Mouse (Mus musculus) lung, embryonic 15.5 days (tissue): ENCODE results near the gene Arl14ep. TPM values are rescaled to one million over a fixed set of nuclear protein-coding genes. Genes with fewer than 3 reads are reported as not detected.

Experiments used
- ATAC-seq: fragments of 200-750 bp; cut with Nextera tagmentation; 2 replicates; pipeline ENCODE4 v1.8.0; 2017; ENCODE audit warnings: moderate number of reproducible peaks, borderline replicate concordance; ENCODE audit not compliant: low FRiP score, low TSS enrichment; ENCODE audit errors: extremely low read depth
- H3K27ac ChIP-seq: fragments of 300-500 bp; sonication (generic); 2 replicates; pipeline ENCODE4 v1.5.1; 2015; ENCODE audit warnings: moderate library complexity, mild to moderate bottlenecking, inconsistent platforms
- H3K27me3 ChIP-seq: fragments of 300-500 bp; sonication (generic); 2 replicates; pipeline ENCODE4 v1.6.1; 2015; ENCODE audit warnings: inconsistent platforms
- H3K36me3 ChIP-seq: fragments of 300-500 bp; sonication (generic); 2 replicates; pipeline ENCODE4 v1.6.1; 2015; ENCODE audit warnings: inconsistent platforms
- H3K4me1 ChIP-seq: fragments of 300-500 bp; sonication (generic); 2 replicates; pipeline ENCODE4 v1.6.1; 2015; ENCODE audit warnings: inconsistent platforms
- H3K4me2 ChIP-seq: fragments of 300-500 bp; sonication (generic); 2 replicates; pipeline ENCODE4 v1.6.1; 2015; ENCODE audit warnings: inconsistent platforms, mild to moderate bottlenecking, moderate library complexity
- H3K4me3 ChIP-seq: fragments of 300-500 bp; sonication (generic); 2 replicates; pipeline ENCODE4 v1.5.1; 2015; ENCODE audit warnings: mild to moderate bottlenecking, inconsistent platforms
- H3K9ac ChIP-seq: fragments of 300-500 bp; sonication (generic); 2 replicates; pipeline ENCODE4 v1.6.1; 2015; ENCODE audit warnings: inconsistent platforms
- H3K9me3 ChIP-seq: fragments of 300-500 bp; sonication (generic); 2 replicates; pipeline ENCODE4 v1.6.1; 2016; ENCODE audit warnings: inconsistent platforms
- whole genome bisulfite sequencing: fragments of 180-500 bp; shearing (Covaris S2); methylation state at CpG from one replicate; pipeline ENCODE4 v1.1.7; 2015; 5-methylcytosine and 5-hydroxymethylcytosine counted together
- polyA plus RNA-seq: library from polyadenylated mRNA; unstranded; fragments of >200 nt; fragmentation: Nextera tagmentation; extraction: Ambion mirVana; gene quantifications from 2 replicates; pipeline ENCODE4 v1.2.1, GENCODE M21; 2015

Arl14ep gene
- polyA plus RNA-seq, 1 experiment from 2014 or later = 39.5 TPM

DNA sequence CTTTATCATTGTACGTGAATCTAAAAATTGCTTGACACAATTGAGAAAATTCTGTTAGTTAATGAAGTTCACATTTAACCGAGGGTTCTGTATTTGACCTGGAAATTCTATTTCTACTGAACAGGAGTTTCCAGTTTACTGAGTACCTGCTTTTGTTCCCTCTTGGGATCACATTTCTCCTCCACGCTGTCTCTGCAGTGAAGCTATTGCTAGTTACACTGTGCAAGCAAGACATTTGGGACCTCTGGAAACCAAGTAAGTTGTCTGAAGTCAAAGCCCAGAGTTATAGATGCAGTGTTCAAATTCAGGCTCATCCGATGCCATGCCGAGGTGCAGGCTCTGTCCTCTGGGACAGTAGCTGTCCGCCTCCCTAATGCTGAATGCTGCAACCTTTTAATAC lies 19.2 kb downstream of the Arl14ep start:
- ATAC-seq = no peak
- H3K27me3 ChIP-seq = no peaks in the 10 kb centered on the region
- no peak overlapping the region for H3K9ac ChIP-seq
- no peaks in the 10 kb centered on the region for H3K9me3 ChIP-seq
- H3K27ac ChIP-seq = no peak overlapping the region
- H3K4me3 ChIP-seq = no peak overlapping the region
- WGBS = 55% methylated on average over 6 of the region's 6 CpGs
- H3K36me3 ChIP-seq = no peaks in the 10 kb centered on the region
- peaks cover 2% of the 10 kb centered on the region for H3K4me1 ChIP-seq
- no peak overlapping the region for H3K4me2 ChIP-seq

DNA sequence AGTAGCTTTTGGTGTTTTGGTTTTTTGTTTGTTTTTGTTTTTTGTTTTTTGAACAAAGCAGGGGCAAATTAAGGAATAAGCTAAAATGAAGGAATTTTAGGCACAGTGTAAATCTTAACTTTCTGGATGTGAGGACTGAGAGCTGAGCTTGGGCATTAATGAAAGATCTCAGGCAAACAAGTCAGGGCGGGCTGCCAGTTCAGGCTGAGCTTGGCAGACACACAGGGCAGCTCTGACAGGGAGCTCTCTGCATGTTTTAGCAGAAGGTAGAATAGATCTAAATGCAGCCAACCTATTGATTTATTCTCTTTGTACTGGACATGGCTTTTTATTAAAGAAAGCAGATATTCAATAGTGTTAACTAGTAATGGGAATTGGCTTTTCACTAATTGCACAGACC lies 31.8 kb downstream of the Arl14ep start:
- Histone ChIP-seq H3K4me2 (no peak overlapping the region), H3K27me3 (no peaks in the 10 kb centered on the region), H3K27ac (no peak overlapping the region), H3K4me3 (no peak overlapping the region), H3K9me3 (no peaks in the 10 kb centered on the region), H3K4me1 (peaks cover 11% of the 10 kb centered on the region; the same call in 1 of the 2 replicates), H3K36me3 (no peaks in the 10 kb centered on the region), H3K9ac (no peak overlapping the region)
- 58% methylated on average over 1 of the region's 1 CpGs for WGBS
- ATAC-seq = no peak

DNA sequence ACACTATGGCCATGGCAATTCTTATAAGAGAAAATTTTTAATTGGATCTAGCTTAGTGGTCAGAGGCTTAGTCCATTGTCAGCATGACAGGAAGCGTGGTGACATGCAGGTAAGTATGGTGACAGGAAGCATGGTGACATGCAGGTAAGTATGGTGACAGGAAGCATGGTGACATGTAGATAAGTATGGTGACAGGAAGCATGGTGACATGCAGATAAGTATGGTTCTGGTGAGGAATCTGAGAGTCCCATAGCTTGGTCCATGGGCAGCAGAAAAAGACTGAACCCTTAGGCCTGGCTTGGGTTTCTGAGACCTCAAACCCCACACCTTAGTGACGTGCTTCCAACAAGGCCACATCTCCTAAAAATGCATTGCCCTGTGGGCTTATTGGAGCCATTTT lies 38.5 kb downstream of the Arl14ep start:
- Histone ChIP-seq H3K36me3 (no peaks in the 10 kb centered on the region), H3K4me2 (no peak overlapping the region), H3K27me3 (no peaks in the 10 kb centered on the region), H3K4me3 (no peak overlapping the region), H3K4me1 (peaks cover 4% of the 10 kb centered on the region; the same call in 1 of the 2 replicates), H3K9ac (no peak overlapping the region), H3K9me3 (no peaks in the 10 kb centered on the region), H3K27ac (no peak overlapping the region)
- WGBS = 89% methylated on average over 2 of the region's 2 CpGs
- no peak for ATAC-seq

DNA sequence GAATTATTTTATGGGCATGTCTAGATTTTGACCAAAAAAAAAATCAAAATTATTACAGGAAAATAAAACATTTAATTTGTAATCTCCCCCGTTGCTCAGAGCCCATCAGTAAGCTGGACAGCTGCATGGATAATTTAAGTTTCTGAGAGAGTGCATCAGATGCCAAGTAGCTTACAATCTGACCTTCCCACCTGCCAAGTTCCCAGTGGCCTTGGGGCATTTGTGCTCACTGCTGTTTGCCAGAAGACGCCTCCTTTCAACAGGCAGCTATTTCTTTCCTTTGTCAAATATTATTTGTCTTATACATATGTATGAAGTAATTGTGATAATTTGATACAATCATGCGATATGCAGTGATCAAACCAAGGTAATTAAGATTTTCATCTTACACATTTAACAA lies 44.3 kb downstream of the Arl14ep start:
- H3K9ac ChIP-seq = no peak overlapping the region
- H3K27ac ChIP-seq = no peak overlapping the region
- H3K9me3 ChIP-seq = no peaks in the 10 kb centered on the region
- no peaks in the 10 kb centered on the region for H3K36me3 ChIP-seq
- 69% methylated on average over 3 of the region's 3 CpGs for WGBS
- H3K4me1 ChIP-seq = no peaks in the 10 kb centered on the region
- H3K27me3 ChIP-seq = no peaks in the 10 kb centered on the region
- ATAC-seq = no peak
- no peak overlapping the region for H3K4me2 ChIP-seq
- H3K4me3 ChIP-seq = no peak overlapping the region

Other genes with a start within 250 kb of the Arl14ep start
- not detected in 2 replicates for gene Fshb, start 85.2 kb upstream of the Arl14ep start, polyA plus RNA-seq